Mouse (Mus musculus) layer of hippocampus, postnatal 36 days (tissue): ENCODE measurements around the gene Duoxa1. TPM values are rescaled to one million over a fixed set of nuclear protein-coding genes. Genes with fewer than 3 reads are reported as not detected.
"Not testable (repeated sequence)": the region's sequence is repeated elsewhere in the genome, so short reads cannot be mapped to it uniquely, and the experiment has no call there.

Experiments
- DNase-seq, 2 experiments: peaks; one replicate each; pipeline ENCODE4 v3.0.0; 2022
- total RNA-seq, 2 experiments: library from RNA; stranded (reverse); gene quantifications; 2 replicates each; pipeline ENCODE4 v1.2.3; 2021

Gene Duoxa1
- not detected for total RNA-seq

GRCm38 (mm10) chr2:122313536-122313935, at the start of gene Duoxa1:
Gene Duoxa1 (minus strand): TSS chr2:122313730.
- no peak for DNase-seq

- no peak for DNase-seq
Measured at GRCm38 (mm10) chr2:122362622-122363523, 49.3 kb upstream of the Duoxa1 start.

DNA sequence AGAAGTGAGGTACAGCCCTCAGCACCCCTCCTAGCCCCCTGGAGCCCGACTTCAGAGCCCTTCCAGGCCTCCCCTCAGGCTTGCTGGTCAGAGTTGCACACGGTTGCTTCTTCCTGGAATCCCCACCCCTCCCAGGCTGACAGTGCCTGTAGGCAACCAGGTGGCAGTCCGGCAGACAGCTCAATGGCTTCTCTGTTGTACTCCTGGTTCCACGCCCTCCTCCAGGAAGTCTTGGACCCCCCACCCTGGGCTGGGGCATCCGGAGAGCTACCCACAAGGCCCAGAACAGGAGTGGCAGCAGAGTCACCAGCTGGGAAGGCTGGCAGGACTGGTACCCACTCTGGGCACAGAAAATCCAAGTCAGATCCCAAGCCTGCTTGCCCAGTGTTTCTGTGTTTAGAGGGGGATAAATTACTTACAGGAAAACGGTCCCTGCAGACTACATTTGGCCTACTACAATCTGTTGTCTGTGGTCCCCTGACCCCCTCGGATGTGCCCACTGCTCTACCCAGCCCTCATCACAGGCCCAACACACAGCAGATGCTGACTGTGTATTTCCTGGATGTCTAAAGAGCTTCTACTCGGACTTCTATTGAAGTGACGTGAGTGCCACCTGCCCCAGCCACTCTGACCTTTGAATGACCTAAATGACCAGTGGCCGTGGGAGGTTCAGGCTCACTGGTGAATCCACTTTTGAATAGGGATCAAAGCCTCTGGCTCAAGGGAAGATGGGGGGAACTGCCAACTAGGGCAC, 48.5 kb upstream of the Duoxa1 start:
- no peak for DNase-seq

DNA sequence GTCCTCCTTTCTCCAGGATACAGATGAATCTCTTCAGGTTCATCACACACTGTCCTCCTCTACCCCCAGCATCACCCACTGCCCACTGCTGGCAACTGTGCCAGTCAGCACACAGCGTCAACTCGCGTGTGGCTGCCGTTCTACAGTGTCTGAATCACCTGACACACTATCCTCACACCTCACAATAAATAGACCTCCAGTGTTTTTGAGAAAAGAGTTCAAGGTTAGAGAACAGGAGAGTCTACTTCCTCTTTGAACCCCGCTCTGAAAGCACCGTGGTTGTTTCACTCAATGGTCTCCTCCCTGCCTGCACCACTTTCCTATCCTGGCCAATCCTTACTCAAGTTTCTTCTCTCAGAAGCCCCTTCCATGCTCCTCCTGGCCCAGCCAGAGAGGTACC, 47.7 kb upstream of the Duoxa1 start:
- DNase-seq: no peak

DNA sequence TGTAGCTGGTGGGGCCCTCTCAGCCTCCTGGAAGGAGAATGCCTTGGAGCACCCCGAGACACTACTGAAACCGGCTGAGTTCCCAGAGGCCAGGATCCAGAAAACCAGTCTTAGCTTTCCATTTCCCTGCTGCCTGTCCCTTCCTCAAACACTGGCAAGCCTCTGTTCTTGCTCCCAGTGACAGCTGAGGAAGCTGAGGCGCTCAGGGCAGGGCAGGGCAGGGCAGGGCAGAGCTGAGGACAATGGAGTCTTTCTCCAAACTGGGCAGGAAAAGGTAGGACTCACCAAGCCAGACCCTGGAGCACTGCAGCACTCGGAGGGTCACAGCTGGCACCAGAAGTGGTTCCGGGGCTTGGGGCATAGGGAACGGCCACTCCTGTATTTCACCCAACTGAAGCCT, 46.8 kb upstream of the Duoxa1 start:
- DNase-seq: no peak

DNA sequence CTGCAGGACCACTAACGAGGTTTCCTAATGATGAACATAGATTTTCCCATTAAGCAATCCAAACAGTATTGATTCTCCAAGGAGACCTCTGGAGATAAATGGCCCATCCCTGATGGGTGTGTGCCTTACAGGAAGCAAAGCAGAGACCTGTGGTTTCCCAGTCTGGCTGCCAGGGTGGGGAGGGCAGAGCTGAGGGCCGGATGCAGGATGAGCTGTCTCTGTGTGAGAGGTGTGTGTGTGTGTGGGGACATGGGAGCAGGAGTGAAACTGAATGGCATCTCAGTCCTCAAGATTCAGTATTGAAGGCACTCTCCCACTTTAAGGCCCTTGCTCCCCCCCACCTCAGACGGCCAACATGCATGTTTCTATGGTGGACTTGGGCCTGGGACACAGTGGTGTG, 42.7 kb upstream of the Duoxa1 start:
- no peak for DNase-seq

DNA sequence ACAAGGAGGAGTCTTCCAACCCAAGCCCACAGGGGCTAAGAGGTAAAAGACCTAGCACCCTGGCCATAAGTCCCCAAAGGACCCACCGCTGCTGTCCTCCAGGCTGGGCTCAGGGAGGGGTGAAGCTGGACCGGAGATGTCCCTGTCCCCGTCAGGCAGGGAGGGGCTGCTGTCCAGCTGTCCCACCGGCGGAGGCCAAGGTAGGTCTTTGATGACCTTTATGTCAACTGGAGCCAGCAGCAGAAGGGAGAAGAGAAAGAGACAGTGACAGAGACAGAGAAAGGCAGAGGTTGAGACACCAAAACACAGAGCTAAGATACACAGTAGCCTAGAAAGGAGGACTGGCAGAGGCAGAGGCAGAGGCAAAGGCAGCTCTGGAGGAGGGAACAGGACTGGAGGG, 41.9 kb upstream of the Duoxa1 start:
- DNase-seq: no peak

- no peak for DNase-seq
Measured at GRCm38 (mm10) chr2:122354191-122354929, 40.8 kb upstream of the Duoxa1 start.

DNA sequence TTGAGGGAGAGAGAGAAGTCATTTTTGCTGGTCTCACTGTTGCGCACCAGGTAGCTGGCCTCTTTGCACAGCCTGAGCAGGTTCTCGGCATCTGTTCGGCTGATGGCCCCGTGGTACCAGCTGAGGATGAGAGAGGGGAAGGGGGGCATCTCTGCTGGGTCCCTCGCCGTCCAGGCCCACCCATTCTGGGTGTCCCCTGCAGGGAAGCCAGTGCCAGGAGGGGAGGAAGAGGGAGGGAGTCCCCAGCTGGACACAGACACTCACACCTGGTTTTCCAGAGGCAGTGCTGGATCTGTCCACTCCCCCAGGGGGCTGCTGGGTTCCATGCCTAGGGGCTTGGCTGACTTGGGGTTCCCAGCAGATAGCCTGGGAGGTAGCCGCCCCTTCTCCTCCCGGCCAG, 40.2 kb upstream of the Duoxa1 start:
- DNase-seq: no peak

- no peak for DNase-seq
Measured at GRCm38 (mm10) chr2:122352992-122353391, 39.5 kb upstream of the Duoxa1 start.

- peak; percentile 48 to 65 for DNase-seq
Measured at GRCm38 (mm10) chr2:122351931-122352329, 38.4 kb upstream of the Duoxa1 start.

DNA sequence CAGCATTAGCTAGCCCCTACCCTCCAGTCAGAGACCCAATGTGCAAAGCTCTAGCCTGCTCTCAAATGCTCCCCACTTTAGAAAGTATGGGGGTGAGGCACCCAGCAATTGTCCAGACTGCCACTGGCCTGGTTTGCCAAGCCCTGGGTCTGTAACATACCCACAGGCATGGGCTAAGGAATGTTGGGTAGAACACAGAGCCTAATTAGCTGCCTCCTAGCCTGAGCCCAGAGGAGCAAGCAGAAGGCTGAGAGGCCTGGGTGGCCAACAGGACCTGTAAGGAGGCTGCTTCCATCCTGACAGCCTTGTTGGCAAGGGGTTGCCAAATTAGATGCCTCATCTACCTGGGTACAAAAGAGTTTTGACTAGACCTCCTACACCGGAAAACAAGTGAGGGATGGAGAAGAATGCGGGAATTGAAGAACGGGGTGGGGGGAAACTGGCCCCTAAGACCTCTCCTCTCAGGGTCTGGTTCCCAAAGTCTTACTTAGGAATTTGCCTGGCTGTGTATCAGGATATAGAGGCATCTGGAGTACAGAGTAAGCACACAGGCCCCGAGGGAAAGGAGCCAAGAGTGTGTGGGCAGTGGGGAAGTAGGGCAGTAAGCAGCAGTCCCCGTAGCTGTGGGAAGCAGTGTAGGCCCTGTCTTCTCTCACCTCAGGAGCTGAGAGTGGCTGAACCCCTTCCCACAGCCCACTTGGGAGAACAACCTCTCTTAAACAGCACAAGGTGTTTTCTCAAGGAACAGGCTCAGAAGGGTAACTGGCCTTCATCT, 37.8 kb upstream of the Duoxa1 start:
- peak; percentile 44 to 49 for DNase-seq

DNA sequence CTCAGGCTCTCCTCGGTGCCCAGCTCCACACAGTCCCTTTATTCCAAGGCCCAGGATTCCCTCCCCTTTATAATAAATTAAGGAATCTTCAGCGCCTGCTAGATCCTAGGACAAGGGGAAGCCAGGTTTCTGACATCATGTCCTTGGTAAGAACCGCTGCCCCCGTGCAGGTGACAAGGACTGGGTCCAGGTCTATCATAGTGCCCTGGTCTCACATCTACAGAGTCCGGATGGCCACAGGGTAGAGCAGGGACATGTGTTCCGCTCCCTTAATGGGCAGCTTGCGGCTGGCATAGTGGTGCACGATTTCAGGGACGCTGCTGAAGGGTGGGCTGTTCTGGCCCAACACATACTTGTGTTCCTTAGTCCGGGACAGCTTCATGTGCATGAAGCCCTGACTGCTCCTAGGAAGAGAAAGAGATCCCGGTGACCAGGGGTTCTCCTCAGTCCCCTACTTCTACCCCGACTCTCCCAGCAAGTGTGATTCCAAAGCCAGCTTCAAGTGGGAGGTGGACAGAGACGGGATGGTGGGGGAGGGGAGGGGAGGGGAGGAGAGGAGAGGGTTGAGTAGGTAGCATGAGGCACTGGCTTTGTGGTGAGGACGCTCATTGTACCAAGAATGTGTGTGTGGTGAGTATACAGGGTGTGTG, 35.7 kb upstream of the Duoxa1 start:
- DNase-seq: no peak

DNA sequence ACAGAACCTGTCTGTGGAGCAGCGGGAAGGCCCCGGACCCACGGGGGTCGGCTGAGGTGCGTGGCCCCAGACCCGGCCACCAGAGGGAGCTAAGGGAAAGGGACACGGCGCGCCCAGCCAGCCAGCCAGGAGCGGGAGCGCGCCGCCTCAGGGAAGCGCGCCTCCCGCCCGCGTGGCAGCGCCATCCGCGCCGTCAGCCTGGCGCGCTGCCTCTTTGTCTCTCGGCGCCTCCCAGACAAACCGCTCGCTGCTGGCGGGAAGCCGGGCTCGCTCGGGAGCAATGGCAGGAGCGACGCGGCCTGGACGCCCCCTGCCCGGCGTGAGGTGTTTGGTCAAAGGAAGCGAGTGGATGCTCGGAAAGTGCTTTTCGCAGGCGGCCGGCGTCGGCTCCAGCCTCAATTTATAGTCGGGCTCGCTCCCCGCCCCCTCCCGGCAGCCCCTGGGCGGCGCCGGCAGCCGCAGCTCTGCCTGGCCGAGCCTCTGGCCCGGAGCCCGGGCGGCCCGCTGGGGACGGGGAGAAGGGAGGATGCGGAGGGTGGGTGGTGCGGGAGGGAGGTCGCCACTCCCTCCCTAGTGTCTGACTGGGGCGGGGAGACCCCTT, 35.1 kb upstream of the Duoxa1 start:
- DNase-seq: peak; percentile 90

DNA sequence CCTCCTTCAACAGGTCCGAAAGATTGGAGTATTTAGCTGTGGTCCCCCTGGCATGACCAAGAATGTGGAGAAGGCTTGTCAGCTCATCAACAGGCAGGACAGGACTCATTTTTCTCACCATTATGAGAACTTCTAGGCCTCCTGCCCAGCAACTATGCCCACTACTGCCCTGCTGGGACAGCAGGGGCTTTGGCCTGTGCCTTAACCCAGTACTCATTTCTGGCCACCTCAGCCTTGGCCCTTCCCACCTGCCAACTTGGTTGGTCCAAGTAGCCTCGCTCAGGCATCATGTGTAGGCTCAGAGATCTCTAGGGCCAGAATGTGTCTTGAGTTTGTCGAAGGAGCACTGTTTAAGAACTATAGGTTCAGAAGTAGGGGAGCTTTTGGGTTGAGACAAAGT, 33.7 kb upstream of the Duoxa1 start:
- no peak for DNase-seq

GRCm38 (mm10) chr2:122346164-122346563, 32.6 kb upstream of the Duoxa1 start:
- DNase-seq: not testable (repeated sequence)

- no peak for DNase-seq
Measured at GRCm38 (mm10) chr2:122345106-122345893, 31.8 kb upstream of the Duoxa1 start.

- DNase-seq: no peak
Measured at GRCm38 (mm10) chr2:122337291-122337690, 23.8 kb upstream of the Duoxa1 start.

GRCm38 (mm10) chr2:122334170-122334569, 20.6 kb upstream of the Duoxa1 start:
- no peak for DNase-seq

GRCm38 (mm10) chr2:122332222-122332621, 18.7 kb upstream of the Duoxa1 start:
- DNase-seq: no peak
